Mouse (Mus musculus) heart, postnatal 0 days (tissue): ENCODE measurements around the gene Rabgap1l.

Experiments used
- CTCF ChIP-seq: IDR thresholded peaks from 2 replicates; pipeline ENCODE4 v1.5.1; 2016; ENCODE audit warnings: antibody characterized with exemption, control low read depth, low read depth
- EP300 ChIP-seq: IDR thresholded peaks from 2 replicates; pipeline ENCODE4 v1.6.1; 2016; ENCODE audit warnings: antibody characterized with exemption, low read depth

GRCm38 (mm10) chr1:160408302-160408897 is 384.6 kb downstream of the Rabgap1l start:
- peak; percentile 32; the same call in 1 of the 2 replicates for TF ChIP-seq CTCF
- no peak for TF ChIP-seq EP300
